Mouse (Mus musculus) MEL (cell line): ENCODE data around the gene Rin2. TPM values are rescaled to one million over a fixed set of nuclear protein-coding genes. Genes with fewer than 3 reads are reported as not detected.

Source experiments
- DNase-seq: peaks from one replicate; pipeline ENCODE4 v3.0.0; 2011; ENCODE audit warnings: low read depth, low spot score
- H3K27ac ChIP-seq: 2 replicates; pipeline ENCODE4 v1.5.1; 2012; ENCODE audit warnings: low read depth, mild to moderate bottlenecking, control low read depth, low read length, moderate library complexity; ENCODE audit not compliant: control insufficient read depth
- H3K27me3 ChIP-seq, 2 experiments: fragments of 150-350 bp in 1 of 2; sonication (generic) in 1 of 2; 2 replicates each; pipeline ENCODE4 v1.6.1; 2012; ENCODE audit warnings: low read length in 2 of 2, mild to moderate bottlenecking in 2 of 2, improper control_type of control experiment in 1 of 2, moderate library complexity in 1 of 2; ENCODE audit not compliant: insufficient read depth in 2 of 2, control insufficient read depth in 1 of 2
- H3K36me3 ChIP-seq, 2 experiments: 2 replicates each; pipeline ENCODE4 v1.6.1; 2012 to 2014; ENCODE audit warnings: low read length in 2 of 2, improper control_type of control experiment in 1 of 2, inconsistent platforms in 1 of 2, mild to moderate bottlenecking in 1 of 2; ENCODE audit not compliant: insufficient read depth in 2 of 2, control insufficient read depth in 1 of 2
- H3K4me1 ChIP-seq, 2 experiments: fragments of 150-350 bp in 1 of 2; sonication (generic) in 1 of 2; 2 replicates each; pipeline ENCODE4 v1.6.1; 2012; ENCODE audit warnings: low read length in 2 of 2, improper control_type of control experiment in 1 of 2, mild to moderate bottlenecking in 1 of 2; ENCODE audit not compliant: insufficient read depth in 2 of 2, control insufficient read depth in 1 of 2
- H3K4me3 ChIP-seq, 2 experiments: fragments of 150-350 bp in 1 of 2; sonication (generic) in 1 of 2; 2 replicates each; pipeline ENCODE4 v1.5.1; 2012; ENCODE audit warnings: low read depth in 2 of 2, low read length in 2 of 2, mild to moderate bottlenecking in 2 of 2, moderate library complexity in 2 of 2, control low read depth in 1 of 2, improper control_type of control experiment in 1 of 2; ENCODE audit not compliant: control insufficient read depth in 1 of 2, insufficient read depth in 1 of 2
- H3K79me2 ChIP-seq: 2 replicates; pipeline ENCODE4 v1.6.1; 2012; ENCODE audit warnings: mild to moderate bottlenecking, low read length, moderate library complexity; ENCODE audit not compliant: control insufficient read depth, poor library complexity, insufficient read depth
- H3K9ac ChIP-seq: 2 replicates; pipeline ENCODE4 v1.6.1; 2012; ENCODE audit warnings: low read depth, mild to moderate bottlenecking, control low read depth, low read length, moderate library complexity; ENCODE audit not compliant: control insufficient read depth, poor library complexity, severe bottlenecking
- H3K9me3 ChIP-seq: fragments of 150-350 bp; sonication (generic); replicated peaks from 2 replicates; pipeline ENCODE4 v1.6.1; 2012; ENCODE audit warnings: mild to moderate bottlenecking, low read length, improper control_type of control experiment, moderate library complexity; ENCODE audit not compliant: insufficient read depth
- BHLHE40 ChIP-seq: IDR thresholded peaks from 2 replicates; pipeline ENCODE4 v1.6.1; 2012; ENCODE audit warnings: low read depth, mild to moderate bottlenecking, inconsistent platforms, low read length, improper control_type of control experiment, borderline replicate concordance
- CHD1 ChIP-seq: IDR thresholded peaks from 2 replicates; pipeline ENCODE4 v1.6.1; 2012; ENCODE audit warnings: low read depth, mild to moderate bottlenecking, inconsistent platforms, low read length, improper control_type of control experiment
- CTCF ChIP-seq, 3 experiments: IDR thresholded peaks in 2 of 3; conservative IDR thresholded peaks in 1 of 3; 2 replicates each; pipeline ENCODE4 v1.5.1; 2011 to 2012; ENCODE audit warnings: low read length in 3 of 3, low read depth in 2 of 3, mild to moderate bottlenecking in 2 of 3, improper control_type of control experiment in 1 of 3, inconsistent platforms in 1 of 3, mixed read lengths in 1 of 3, moderate library complexity in 1 of 3; ENCODE audit not compliant: control insufficient read depth in 1 of 3, insufficient read depth in 1 of 3, poor library complexity in 1 of 3, severe bottlenecking in 1 of 3
- E2F4 ChIP-seq: IDR thresholded peaks from 2 replicates; pipeline ENCODE4 v1.6.1; 2011; ENCODE audit warnings: low read depth, low read length, improper control_type of control experiment, borderline replicate concordance
- ELF1 ChIP-seq: IDR thresholded peaks from 2 replicates; pipeline ENCODE4 v1.6.1; 2014; ENCODE audit warnings: low read depth, mild to moderate bottlenecking, inconsistent platforms, low read length, improper control_type of control experiment, moderate library complexity
- EP300 ChIP-seq, 2 experiments: IDR thresholded peaks; 2 replicates each; pipeline ENCODE4 v1.6.1; 2011; ENCODE audit warnings: improper control_type of control experiment in 2 of 2, low read length in 2 of 2, low read depth in 1 of 2, mild to moderate bottlenecking in 1 of 2
- ETS1 ChIP-seq: IDR thresholded peaks from 2 replicates; pipeline ENCODE4 v1.6.1; 2012; ENCODE audit warnings: low read depth, mild to moderate bottlenecking, inconsistent platforms, low read length, improper control_type of control experiment, moderate library complexity
- JUND ChIP-seq: IDR thresholded peaks from 2 replicates; pipeline ENCODE4 v1.6.1; 2011; ENCODE audit warnings: low read depth, mild to moderate bottlenecking, improper control_type of control experiment, low read length
- MAX ChIP-seq: IDR thresholded peaks from 2 replicates; pipeline ENCODE4 v1.6.1; 2011; ENCODE audit warnings: low read length, improper control_type of control experiment
- MYB ChIP-seq: IDR thresholded peaks from 2 replicates; pipeline ENCODE4 v1.6.1; 2011; ENCODE audit warnings: mild to moderate bottlenecking, low read depth, low read length, improper control_type of control experiment
- MYC ChIP-seq: IDR thresholded peaks from 2 replicates; pipeline ENCODE4 v1.6.1; 2011; ENCODE audit warnings: low read depth, mild to moderate bottlenecking, low read length, improper control_type of control experiment, moderate library complexity
- NELFE ChIP-seq: IDR thresholded peaks from 2 replicates; pipeline ENCODE4 v1.6.1; 2011; ENCODE audit warnings: low read depth, low read length, improper control_type of control experiment
- POLR2A ChIP-seq, 2 experiments: IDR thresholded peaks; 2 replicates each; pipeline ENCODE4 v1.6.1; 2011 to 2012; ENCODE audit warnings: low read length in 2 of 2, mild to moderate bottlenecking in 2 of 2, control low read depth in 1 of 2, improper control_type of control experiment in 1 of 2, low read depth in 1 of 2, moderate library complexity in 1 of 2; ENCODE audit not compliant: control insufficient read depth in 1 of 2, insufficient read depth in 1 of 2, poor library complexity in 1 of 2
- POLR2AphosphoS5 ChIP-seq: IDR thresholded peaks from 2 replicates; pipeline ENCODE4 v1.6.1; 2012; ENCODE audit warnings: low read depth, borderline replicate concordance, mild to moderate bottlenecking, inconsistent platforms, low read length, moderate library complexity, mixed read lengths
- SIN3A ChIP-seq: IDR thresholded peaks from 2 replicates; pipeline ENCODE4 v1.6.1; 2012; ENCODE audit warnings: low read length, improper control_type of control experiment, inconsistent platforms
- SMC3 ChIP-seq: IDR thresholded peaks from 2 replicates; pipeline ENCODE4 v1.6.1; 2011; ENCODE audit warnings: low read depth, low read length, improper control_type of control experiment
- TAL1 ChIP-seq: IDR thresholded peaks from 2 replicates; pipeline ENCODE4 v1.6.1; 2012; ENCODE audit warnings: mild to moderate bottlenecking, inconsistent platforms, low read length, moderate library complexity, mixed read lengths
- TBP ChIP-seq: IDR thresholded peaks from 2 replicates; pipeline ENCODE4 v1.8.0; 2011; ENCODE audit warnings: low read depth, low read length, improper control_type of control experiment
- TCF12 ChIP-seq: IDR thresholded peaks from 2 replicates; pipeline ENCODE4 v1.6.1; 2014; ENCODE audit warnings: low read depth, mild to moderate bottlenecking, inconsistent platforms, low read length, improper control_type of control experiment, moderate library complexity
- UBTF ChIP-seq: IDR thresholded peaks from 2 replicates; pipeline ENCODE4 v1.6.1; 2012; ENCODE audit warnings: low read depth, mild to moderate bottlenecking, inconsistent platforms, low read length, improper control_type of control experiment, moderate library complexity, borderline replicate concordance; ENCODE audit not compliant: insufficient read depth
- USF1 ChIP-seq: IDR thresholded peaks from 2 replicates; pipeline ENCODE4 v1.6.1; 2014; ENCODE audit warnings: low read depth, mild to moderate bottlenecking, inconsistent platforms, low read length, improper control_type of control experiment, moderate library complexity
- ZC3H11A ChIP-seq: IDR thresholded peaks from 2 replicates; pipeline ENCODE4 v1.6.1; 2012; ENCODE audit warnings: low read depth, mild to moderate bottlenecking, inconsistent platforms, low read length, improper control_type of control experiment
- ZMIZ1 ChIP-seq: IDR thresholded peaks from 2 replicates; pipeline ENCODE4 v1.6.1; 2012; ENCODE audit warnings: low read depth, mild to moderate bottlenecking, inconsistent platforms, low read length, improper control_type of control experiment, moderate library complexity
- ZNF384 ChIP-seq: IDR thresholded peaks from 2 replicates; pipeline ENCODE4 v1.6.1; 2012; ENCODE audit warnings: low read depth, mild to moderate bottlenecking, inconsistent platforms, low read length, improper control_type of control experiment
- polyA plus RNA-seq, 2 experiments: library from polyadenylated mRNA; stranded (reverse) in 1 of 2; unstranded in 1 of 2; fragments of >175 nt in 1 of 2; fragments of >200 nt in 1 of 2; gene quantifications; 2 replicates each; pipeline versions ENCODE4 v1.2.1 to v1.2.4; 2012; ENCODE audit warnings: low replicate concordance in 2 of 2, low read depth in 1 of 2; ENCODE audit not compliant: insufficient read length in 2 of 2, insufficient read depth in 1 of 2, missing spikeins in 1 of 2
- total RNA-seq: library from RNA; depleted of rRNA; stranded (reverse); fragments of 300-350 nt; gene quantifications from 2 replicates; pipeline ENCODE4 v1.2.3, GENCODE M21; 2012

The Rin2 gene
- total and polyA plus RNA-seq, 3 experiments = 0.01 TPM; not detected in 2

DNA sequence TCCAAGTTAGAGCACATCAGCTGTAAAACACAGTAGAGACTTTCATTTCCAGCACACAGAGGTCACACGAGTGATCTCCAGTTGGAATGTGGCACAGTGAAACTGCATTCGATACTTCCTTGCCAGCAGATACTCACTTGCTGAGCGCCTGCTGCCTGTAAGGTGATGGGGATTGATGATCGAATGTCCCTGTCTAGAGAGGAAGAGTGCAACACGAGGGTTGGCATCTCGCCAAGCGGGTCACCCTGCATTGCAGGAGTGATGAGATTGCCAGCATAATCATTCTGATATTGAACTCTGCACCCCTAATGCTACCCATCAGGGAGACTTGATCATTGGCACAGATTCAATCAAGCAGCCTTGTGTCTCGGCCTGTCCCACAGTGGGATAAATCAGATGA lies 182.8 kb downstream of the Rin2 start:
- Histone ChIP-seq H3K4me1 (no peaks in the 10 kb centered on the region), H3K27ac (no peak overlapping the region), H3K9ac (no peak overlapping the region), H3K4me3 (no peak overlapping the region), H3K79me2 (no peaks in the 10 kb centered on the region), H3K36me3 (no peaks in the 10 kb centered on the region), H3K9me3 (no peaks in the 10 kb centered on the region), H3K27me3 (no peaks in the 10 kb centered on the region; a peak in 1 of 4 replicates)
- DNase-seq = peak; percentile 2
- TF ChIP-seq ZNF384 (no peak), MYC (no peak), ZMIZ1 (no peak), MAX (no peak), CHD1 (no peak), ELF1 (no peak)
- TF ChIP-seq, all 39 proteins: peak for 0

DNA sequence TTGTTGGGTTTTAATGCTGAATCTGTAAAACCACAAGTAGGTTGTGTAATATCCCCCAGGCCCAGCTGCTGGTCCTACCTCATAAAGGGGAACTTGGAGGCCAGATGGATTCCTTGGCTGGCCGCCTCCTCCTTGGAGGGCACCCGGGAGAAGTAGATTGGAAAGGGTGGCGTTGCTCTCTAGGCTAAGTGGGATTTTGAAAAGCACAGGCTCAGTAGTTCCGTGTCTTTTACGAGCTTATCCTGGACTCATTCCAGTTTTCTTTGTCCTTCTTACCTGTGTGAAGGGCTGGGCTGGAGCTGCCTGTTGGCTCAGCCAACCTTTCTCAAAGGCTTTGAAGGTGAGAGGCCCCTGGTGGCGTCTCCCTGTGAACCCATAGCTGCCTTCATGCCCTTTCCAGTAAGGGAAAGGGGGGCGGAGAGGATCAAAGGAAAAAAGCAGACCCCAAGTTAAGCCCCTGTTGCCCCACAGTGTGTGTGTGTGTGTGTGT lies 184.5 kb downstream of the Rin2 start:
- Histone ChIP-seq H3K27ac (no peak overlapping the region), H3K27me3 (no peaks in the 10 kb centered on the region; a peak in 1 of 4 replicates), H3K9me3 (no peaks in the 10 kb centered on the region), H3K36me3 (no peaks in the 10 kb centered on the region), H3K79me2 (no peaks in the 10 kb centered on the region), H3K4me3 (no peak overlapping the region), H3K4me1 (no peaks in the 10 kb centered on the region), H3K9ac (no peak overlapping the region)
- TF ChIP-seq TBP = no peak
- TF ChIP-seq BHLHE40 = no peak
- no peak for TF ChIP-seq USF1
- no peak for TF ChIP-seq SIN3A
- TF ChIP-seq E2F4 = no peak
- no peak for TF ChIP-seq TCF12
- no peak for TF ChIP-seq MYC
- no peak for TF ChIP-seq ZNF384
- no peak for TF ChIP-seq ETS1
- no peak for DNase-seq

DNA sequence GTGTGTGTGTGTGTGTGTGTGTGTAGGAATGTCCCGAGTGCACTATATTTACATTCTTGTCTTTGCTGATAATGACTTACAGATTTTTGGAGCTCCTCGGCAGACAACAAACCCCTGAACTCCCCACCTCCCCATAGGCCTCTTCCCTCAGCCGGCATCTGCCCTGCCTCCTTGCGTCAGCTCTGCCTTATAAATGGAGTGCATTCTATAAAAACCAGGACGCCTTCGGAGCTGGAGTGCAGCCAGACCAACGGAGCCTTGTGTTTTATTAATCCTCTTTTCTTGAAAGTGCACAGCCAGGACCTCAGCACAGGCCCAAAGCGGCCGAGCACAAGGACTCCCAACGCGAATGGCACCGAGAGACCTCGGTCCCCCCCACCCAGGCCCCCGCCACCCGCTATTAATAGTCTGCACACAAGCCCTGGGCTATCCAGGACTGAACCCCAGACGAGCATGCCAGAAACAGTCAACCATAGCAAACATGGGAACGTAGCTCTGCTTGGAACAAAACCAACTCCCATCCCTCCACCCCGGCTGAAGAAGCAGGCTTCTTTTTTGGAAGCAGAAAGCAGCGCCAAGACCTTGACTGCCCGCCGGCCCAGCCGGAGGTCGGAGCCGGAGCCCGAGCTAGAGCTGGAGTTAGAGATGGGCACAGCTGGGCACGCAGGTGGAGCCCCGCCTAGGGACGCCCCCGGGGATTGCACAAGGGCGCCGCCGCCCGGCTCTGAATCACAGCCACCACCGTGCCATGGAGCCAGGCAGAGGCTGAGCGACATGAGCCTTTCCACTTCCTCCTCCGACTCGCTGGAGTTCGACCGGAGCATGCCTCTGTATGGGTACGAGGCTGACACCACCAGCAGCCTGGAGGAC lies 185.2 kb downstream of the Rin2 start:
- Histone ChIP-seq H3K27me3 (no peaks in the 10 kb centered on the region; a peak in 1 of 4 replicates), H3K9ac (no peak overlapping the region), H3K9me3 (no peaks in the 10 kb centered on the region), H3K4me1 (no peaks in the 10 kb centered on the region), H3K27ac (no peak overlapping the region), H3K79me2 (no peaks in the 10 kb centered on the region), H3K36me3 (no peaks in the 10 kb centered on the region), H3K4me3 (no peak overlapping the region)
- no peak for DNase-seq
- TF ChIP-seq POLR2AphosphoS5 (no peak), POLR2A (IDR thresholded peaks at IDR 0.05; ENCODE audit: control insufficient read depth in 1 of 2, insufficient read depth in 1 of 2, low read depth in 1 of 2, low read length in 2 of 2, poor library complexity in 1 of 2) (no peak), TBP (no peak), TCF12 (no peak), E2F4 (no peak), ZC3H11A (no peak), EP300 (IDR thresholded peaks at IDR 0.05; ENCODE audit: low read depth in 1 of 2, low read length in 2 of 2) (no peak), SMC3 (no peak), CTCF (IDR thresholded peaks at IDR 0.05 in 2 of 3, conservative IDR thresholded peaks at IDR 0.05 in 1 of 3; ENCODE audit: control insufficient read depth in 1 of 3, insufficient read depth in 1 of 3, low read depth in 2 of 3, low read length in 3 of 3, poor library complexity in 1 of 3, severe bottlenecking in 1 of 3) (no peak), JUND (no peak), MYB (no peak), TAL1 (no peak), UBTF (no peak), NELFE (no peak), MYC (no peak), CHD1 (no peak)
